Mouse (Mus musculus) forebrain, embryonic 10.5 days (tissue): Measurements from ENCODE around the gene Fam120b. TPM values are rescaled to one million over a fixed set of nuclear protein-coding genes. Genes with fewer than 3 reads are reported as not detected.
A peak's percentile ranks its signal among the peaks of the same experiment; 100 is the strongest.
"Not testable (repeated sequence)": the region's sequence is repeated elsewhere in the genome, so short reads cannot be mapped to it uniquely, and the experiment has no call there.

Source experiments
- DNase-seq: peaks from one replicate; pipeline ENCODE4 v3.0.0-alpha.2; 2017; ENCODE audit warnings: low spot score; ENCODE audit errors: extremely low spot score
- H3K27ac ChIP-seq: fragments of 300-500 bp; sonication (generic); 2 replicates; pipeline ENCODE4 v1.5.1; 2016; ENCODE audit warnings: mild to moderate bottlenecking
- H3K27me3 ChIP-seq: fragments of 300-500 bp; sonication (generic); 2 replicates; pipeline ENCODE4 v1.6.1; 2016; ENCODE audit warnings: mild to moderate bottlenecking; ENCODE audit not compliant: poor library complexity, severe bottlenecking
- H3K36me3 ChIP-seq: fragments of 300-500 bp; sonication (generic); replicated peaks from 2 replicates; pipeline ENCODE4 v1.6.1; 2016; ENCODE audit warnings: mild to moderate bottlenecking, moderate library complexity
- H3K4me1 ChIP-seq: fragments of 300-500 bp; sonication (generic); 2 replicates; pipeline ENCODE4 v1.6.1; 2016
- H3K4me3 ChIP-seq: fragments of 300-500 bp; sonication (generic); 2 replicates; pipeline ENCODE4 v1.5.1; 2016; ENCODE audit warnings: mild to moderate bottlenecking, moderate library complexity
- H3K9me3 ChIP-seq: fragments of 300-500 bp; sonication (generic); 2 replicates; pipeline ENCODE4 v1.6.1; 2016; ENCODE audit warnings: mild to moderate bottlenecking, moderate library complexity
- WGBS: fragments of 180-500 bp; shearing (Covaris S2); methylation state at CpG from one replicate; pipeline ENCODE4 v1.1.7; 2016; 5-methylcytosine and 5-hydroxymethylcytosine counted together
- polyA plus RNA-seq: library from polyadenylated mRNA; unstranded; fragments of >200 nt; fragmentation: Nextera tagmentation; extraction: Ambion mirVana; gene quantifications from 2 replicates; pipeline ENCODE4 v1.2.1, GENCODE M21; 2016

Gene Fam120b
- polyA plus RNA-seq, 1 experiment from 2014 or later = 28.5 TPM

DNA sequence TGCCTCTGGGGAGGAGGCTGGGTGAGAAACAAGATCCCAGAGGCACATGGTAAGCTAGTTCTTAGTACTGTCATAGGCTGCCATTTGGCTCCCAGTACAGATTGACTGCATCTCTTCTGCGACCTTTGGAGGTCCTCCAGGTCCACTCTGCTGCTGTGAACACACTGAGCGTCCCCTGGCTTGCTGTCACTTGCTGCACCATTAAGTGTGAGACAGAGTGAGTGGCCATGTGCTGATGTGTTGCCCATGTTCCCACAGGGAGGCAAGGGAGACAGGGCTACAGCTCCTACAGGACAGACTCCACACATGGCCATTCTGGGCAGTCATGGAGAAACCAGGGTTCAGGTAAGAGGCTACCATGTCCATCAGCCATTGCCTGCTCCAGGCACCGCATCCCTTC lies 29.9 kb downstream of the Fam120b start:
- Histone ChIP-seq H3K4me3 (no peak overlapping the region), H3K27ac (no peak overlapping the region), H3K27me3 (no peaks in the 10 kb centered on the region), H3K4me1 (no peaks in the 10 kb centered on the region), H3K36me3 (peaks cover 90% of the 10 kb centered on the region), H3K9me3 (peaks cover 5% of the 10 kb centered on the region; the same call in 1 of the 2 replicates)
- no peak for DNase-seq
- 93% methylated on average over 3 of the region's 3 CpGs for WGBS

DNA sequence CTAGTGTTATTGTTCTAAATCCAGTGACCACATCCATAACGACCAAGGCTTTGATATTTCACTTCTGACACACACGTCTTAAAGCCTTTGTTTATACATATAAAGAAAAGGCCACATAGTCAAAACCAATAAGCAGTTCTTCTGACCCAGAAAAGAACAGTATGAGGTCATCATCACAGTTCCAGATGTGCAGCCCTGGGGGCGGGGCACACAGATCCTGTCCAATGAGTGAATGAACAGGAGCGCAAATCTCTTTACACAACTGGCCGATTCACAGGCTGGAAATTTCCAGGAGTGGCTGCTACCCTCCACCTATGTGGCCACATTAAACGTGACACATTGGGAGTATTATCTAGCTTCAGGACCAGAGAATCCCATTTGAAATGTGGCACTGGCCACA lies 33.4 kb downstream of the Fam120b start:
- H3K27ac ChIP-seq = no peak overlapping the region
- DNase-seq = no peak
- no peaks in the 10 kb centered on the region for H3K9me3 ChIP-seq
- peaks cover 79% of the 10 kb centered on the region for H3K36me3 ChIP-seq
- WGBS = 92% methylated on average over 6 of the region's 6 CpGs
- no peak overlapping the region for H3K4me3 ChIP-seq
- H3K4me1 ChIP-seq = no peaks in the 10 kb centered on the region
- H3K27me3 ChIP-seq = no peaks in the 10 kb centered on the region

DNA sequence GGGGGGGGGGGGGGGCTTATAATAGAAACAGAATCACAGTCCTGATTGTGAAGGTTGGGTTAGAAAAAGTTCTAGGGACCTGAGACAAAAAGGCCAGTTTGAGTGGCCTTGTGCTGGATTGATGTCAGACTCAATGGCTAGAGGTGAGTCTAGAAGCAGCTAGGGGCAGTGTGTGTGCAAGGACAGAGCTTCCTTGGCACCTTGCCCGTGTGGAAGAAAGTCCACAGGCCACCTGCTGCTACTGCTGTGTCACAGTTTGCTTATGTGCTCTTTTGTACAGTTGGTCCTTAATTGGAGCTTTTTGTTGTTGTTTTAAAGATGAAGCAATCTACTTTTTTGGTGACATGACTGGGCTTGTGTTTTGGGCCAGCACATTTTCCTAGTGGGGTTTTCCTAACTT lies 33.9 kb downstream of the Fam120b start:
- Histone ChIP-seq H3K27ac (no peak overlapping the region), H3K36me3 (peaks cover 74% of the 10 kb centered on the region), H3K4me3 (no peak overlapping the region), H3K27me3 (no peaks in the 10 kb centered on the region), H3K4me1 (no peaks in the 10 kb centered on the region), H3K9me3 (no peaks in the 10 kb centered on the region)
- DNase-seq = no peak
- WGBS = 86% methylated on average over 1 of the region's 1 CpGs

DNA sequence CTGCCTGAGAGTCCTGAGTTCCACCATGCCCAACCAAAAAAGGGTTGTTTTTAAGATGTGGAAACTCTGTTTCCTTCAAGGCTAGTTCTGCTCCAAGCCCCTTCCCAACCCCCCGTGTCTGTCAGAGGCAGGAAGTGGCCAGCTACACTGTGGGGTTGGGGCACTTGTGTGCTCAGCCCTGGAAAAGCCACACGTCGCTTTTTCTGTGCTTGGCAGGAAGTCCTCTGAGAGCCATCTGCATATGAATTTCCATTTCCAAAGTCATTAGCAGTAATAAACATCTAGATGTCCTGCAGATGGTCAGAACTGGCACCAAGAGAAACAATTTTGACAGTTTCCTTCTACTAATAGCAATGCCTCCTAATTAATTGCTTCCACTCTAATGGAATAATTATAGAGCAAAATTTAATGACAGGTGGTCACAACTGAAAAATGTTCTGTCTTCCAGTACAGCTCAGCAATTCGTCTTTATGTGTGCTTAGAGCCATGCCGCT lies 35.1 kb downstream of the Fam120b start:
- H3K9me3 ChIP-seq = no peaks in the 10 kb centered on the region
- H3K4me1 ChIP-seq = no peaks in the 10 kb centered on the region
- peaks cover 63% of the 10 kb centered on the region for H3K36me3 ChIP-seq
- DNase-seq = no peak
- H3K4me3 ChIP-seq = no peak overlapping the region
- 87% methylated on average over 5 of the region's 5 CpGs for WGBS
- no peak overlapping the region for H3K27ac ChIP-seq
- H3K27me3 ChIP-seq = no peaks in the 10 kb centered on the region

DNA sequence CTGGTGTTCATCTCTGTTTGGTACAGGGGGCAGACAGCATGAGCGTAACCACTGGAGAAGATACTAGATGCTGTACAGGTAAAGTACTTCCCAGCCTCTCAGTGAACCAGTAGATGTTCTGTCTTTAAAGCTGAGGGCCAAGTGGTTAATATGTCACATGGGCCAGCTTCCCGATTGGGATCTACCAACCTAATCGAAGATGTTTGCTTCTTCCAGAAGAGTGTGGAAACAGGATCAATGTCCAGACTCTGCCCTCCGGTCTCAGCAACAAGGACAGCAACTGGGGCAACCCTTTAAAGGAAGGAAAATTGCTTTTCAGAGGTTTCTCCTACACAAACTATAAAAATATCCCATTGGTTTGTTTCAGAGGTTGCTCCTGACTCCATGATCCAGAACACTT lies 35.5 kb downstream of the Fam120b start:
- DNase-seq = no peak
- Histone ChIP-seq H3K36me3 (peaks cover 59% of the 10 kb centered on the region), H3K9me3 (no peaks in the 10 kb centered on the region), H3K27me3 (no peaks in the 10 kb centered on the region), H3K4me1 (no peaks in the 10 kb centered on the region), H3K27ac (no peak overlapping the region), H3K4me3 (no peak overlapping the region)
- WGBS = 94% methylated on average over 4 of the region's 4 CpGs

DNA sequence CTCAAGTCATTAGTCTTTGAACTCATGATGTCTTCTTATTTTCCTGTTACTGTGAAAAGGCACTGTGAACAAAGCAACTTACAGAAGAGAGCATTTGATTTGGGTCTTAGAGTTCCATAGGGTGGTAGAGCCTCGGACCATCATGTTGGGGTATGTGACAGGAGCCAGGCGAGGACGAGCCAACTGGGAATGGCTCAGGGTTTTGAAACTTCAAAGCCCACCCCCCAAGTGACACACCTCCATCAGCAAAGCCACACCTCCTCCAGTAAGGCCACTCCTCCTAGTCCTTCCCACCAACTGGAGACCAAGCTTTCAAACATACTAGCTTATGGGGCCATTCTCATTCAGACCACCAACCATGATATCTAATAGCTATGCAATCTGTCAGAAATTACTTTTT lies 36.0 kb downstream of the Fam120b start:
- peaks cover 55% of the 10 kb centered on the region for H3K36me3 ChIP-seq
- WGBS = 79% methylated on average over 3 of the region's 3 CpGs
- no peaks in the 10 kb centered on the region for H3K4me1 ChIP-seq

DNA sequence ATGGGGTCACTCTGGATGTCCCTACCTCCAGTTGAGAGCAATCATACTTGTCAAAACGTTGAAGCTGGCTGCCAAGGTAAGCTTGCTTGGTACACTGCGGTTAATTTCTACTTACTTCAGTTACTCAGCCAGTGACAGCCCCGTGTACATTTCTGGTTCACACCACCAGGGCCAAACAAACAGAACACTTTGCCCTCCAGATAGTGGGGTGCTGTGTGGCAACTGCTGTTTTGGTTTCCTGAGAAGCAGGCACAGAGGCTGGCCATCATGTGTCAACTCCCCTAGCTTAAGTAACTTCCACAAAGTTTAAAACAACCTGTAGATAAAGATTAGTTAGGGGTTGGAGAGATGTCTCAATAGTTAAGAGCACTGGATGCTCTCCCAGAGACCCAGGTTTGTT lies 38.7 kb downstream of the Fam120b start:
- H3K36me3 ChIP-seq = peaks cover 31% of the 10 kb centered on the region
- WGBS = 84% methylated on average over 3 of the region's 3 CpGs
- no peak for DNase-seq
- H3K9me3 ChIP-seq = no peaks in the 10 kb centered on the region
- H3K27me3 ChIP-seq = no peaks in the 10 kb centered on the region
- no peak overlapping the region for H3K4me3 ChIP-seq
- no peak overlapping the region for H3K27ac ChIP-seq
- H3K4me1 ChIP-seq = peaks cover 4% of the 10 kb centered on the region

More for the DNA sequence above, 36.0 kb downstream of the Fam120b start:
- no peaks in the 10 kb centered on the region for H3K27me3 ChIP-seq
- DNase-seq = no peak
- H3K27ac ChIP-seq = no peak overlapping the region
- H3K4me3 ChIP-seq = no peak overlapping the region
- no peaks in the 10 kb centered on the region for H3K9me3 ChIP-seq

DNA sequence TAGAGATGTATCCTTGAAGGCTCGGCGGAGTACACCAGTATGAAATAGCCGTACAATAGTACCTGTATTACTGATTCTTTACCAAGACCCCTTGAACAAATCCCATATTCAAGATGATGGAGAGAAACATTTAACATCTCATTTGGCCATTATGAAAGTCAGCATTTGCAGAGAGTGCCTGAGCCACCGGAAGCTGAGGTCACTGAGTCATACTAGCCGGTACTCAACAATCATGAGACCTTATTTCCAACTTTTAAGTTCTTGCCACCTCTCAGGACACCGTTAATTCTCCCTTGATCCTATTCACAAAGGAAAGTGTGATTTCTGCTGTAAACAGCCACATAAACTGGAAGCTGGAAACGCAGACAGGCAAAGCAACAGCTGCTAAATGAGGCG lies 44.1 kb downstream of the Fam120b start:
- DNase-seq = no peak
- peak overlapping the region; percentile 86 for H3K27ac ChIP-seq
- no peaks in the 10 kb centered on the region for H3K9me3 ChIP-seq
- WGBS = 81% methylated on average over 8 of the region's 8 CpGs
- no peaks in the 10 kb centered on the region for H3K27me3 ChIP-seq
- no peaks in the 10 kb centered on the region for H3K36me3 ChIP-seq
- 0 out of 2 replicates have a peak overlapping the region, but pooled peaks have one; percentile 28 for H3K4me3 ChIP-seq
- H3K4me1 ChIP-seq = peaks cover 47% of the 10 kb centered on the region

DNA sequence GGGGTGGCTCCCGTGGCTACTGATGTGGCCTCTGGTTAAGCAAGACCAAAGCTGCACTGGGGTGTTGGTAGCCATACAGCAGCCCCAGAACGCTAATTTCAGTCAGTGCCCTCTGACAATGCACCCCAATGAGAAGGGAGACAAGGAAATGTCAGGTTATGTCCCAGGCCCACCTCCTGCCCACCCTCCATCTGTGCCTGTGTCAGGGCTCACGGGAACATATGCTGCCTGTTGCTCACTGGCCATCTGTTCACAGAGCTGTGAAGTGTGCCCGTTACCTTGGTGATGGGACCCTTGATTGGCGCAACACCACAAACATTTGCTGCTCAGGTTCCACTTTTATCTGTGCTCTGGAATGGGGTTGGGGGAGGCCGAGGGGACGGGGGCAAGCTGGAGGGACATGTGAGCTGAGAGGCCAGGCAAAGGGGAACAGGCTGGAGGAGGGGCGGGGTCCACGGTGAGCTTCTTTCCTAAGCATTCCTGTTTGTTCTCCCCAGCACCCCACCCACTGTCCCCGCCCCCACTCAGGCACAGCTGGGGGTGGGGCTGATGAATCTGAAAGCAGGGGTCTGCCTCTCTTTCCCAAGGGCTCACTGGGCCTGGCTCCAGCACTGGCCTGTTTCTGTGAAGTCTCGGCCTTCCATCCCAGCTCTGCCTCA lies 44.6 kb downstream of the Fam120b start:
- 11% methylated on average over 11 of the region's 11 CpGs for WGBS
- peak overlapping the region; percentile 28 for H3K4me3 ChIP-seq
- H3K36me3 ChIP-seq = no peaks in the 10 kb centered on the region
- peak overlapping the region; percentile 86 for H3K27ac ChIP-seq
- H3K9me3 ChIP-seq = no peaks in the 10 kb centered on the region
- H3K4me1 ChIP-seq = peaks cover 52% of the 10 kb centered on the region
- no peaks in the 10 kb centered on the region for H3K27me3 ChIP-seq
- peak; percentile 72 for DNase-seq

DNA sequence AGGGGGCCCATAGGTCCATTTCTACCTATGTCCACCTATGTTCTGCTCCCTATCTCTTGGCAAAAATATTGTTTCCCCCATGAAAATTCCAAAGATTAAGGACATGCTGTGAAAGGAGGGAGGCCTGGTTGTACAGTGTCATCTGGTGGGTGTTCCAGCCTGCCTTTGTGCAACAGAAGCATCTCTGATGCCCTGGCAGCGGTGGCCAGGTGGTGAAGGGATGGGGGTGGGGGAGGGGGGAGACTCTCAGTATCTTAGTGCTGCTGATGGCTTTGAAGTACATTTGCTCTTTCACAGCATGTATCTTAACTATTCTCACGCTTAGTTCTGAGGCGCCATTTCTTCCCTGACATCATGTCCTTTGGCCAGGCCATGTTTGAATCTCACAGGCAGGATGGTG lies 49.4 kb downstream of the Fam120b start:
- H3K9me3 ChIP-seq = no peaks in the 10 kb centered on the region
- H3K4me1 ChIP-seq = peaks cover 54% of the 10 kb centered on the region
- no peaks in the 10 kb centered on the region for H3K27me3 ChIP-seq
- H3K27ac ChIP-seq = no peak overlapping the region
- no peaks in the 10 kb centered on the region for H3K36me3 ChIP-seq
- WGBS = 88% methylated on average over 3 of the region's 3 CpGs
- no peak for DNase-seq
- H3K4me3 ChIP-seq = no peak overlapping the region

DNA sequence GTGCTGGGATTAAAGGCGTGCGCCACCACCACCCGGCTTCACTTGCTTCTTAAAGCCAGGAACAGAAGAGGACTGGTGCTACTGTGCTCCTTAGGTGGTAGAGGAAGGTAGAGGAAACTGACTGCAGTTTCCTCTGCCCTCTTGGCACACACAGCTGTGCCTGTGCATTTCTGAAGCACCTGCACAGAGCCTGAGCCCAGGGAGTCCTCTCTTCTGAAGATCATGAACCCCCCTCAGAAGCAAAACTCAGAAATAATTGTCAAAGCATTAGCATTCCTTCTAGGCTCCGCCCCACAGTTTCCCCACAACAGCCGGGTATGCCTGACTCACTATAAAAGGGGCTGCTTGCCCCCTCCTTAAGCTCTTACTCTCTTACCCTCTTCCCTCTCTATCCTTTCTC lies 51.8 kb downstream of the Fam120b start:
- no peaks in the 10 kb centered on the region for H3K36me3 ChIP-seq
- no peak overlapping the region for H3K4me3 ChIP-seq
- 74% methylated on average over 5 of the region's 5 CpGs for WGBS
- peaks cover 35% of the 10 kb centered on the region for H3K4me1 ChIP-seq
- no peaks in the 10 kb centered on the region for H3K9me3 ChIP-seq
- H3K27me3 ChIP-seq = no peaks in the 10 kb centered on the region
- DNase-seq = no peak
- no peak overlapping the region for H3K27ac ChIP-seq

DNA sequence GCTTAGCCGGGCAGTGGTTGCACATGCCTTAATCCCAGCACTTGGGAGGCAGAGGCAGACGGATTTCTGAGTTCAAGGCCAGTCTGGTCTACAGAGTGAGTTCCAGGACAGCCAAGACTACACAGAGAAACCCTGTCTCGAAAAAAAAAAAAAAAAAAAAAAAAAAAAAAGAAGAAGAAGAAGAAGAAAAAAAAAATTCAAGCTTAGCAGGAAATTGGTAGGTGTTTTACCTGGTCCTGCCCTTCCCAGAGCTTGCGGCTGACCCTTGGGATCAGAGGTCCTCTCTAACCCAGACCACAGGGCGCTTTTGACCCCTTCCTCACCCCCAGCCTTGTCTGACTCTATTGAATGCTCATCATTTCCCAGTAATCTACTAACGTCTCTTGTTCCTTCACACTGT lies 53.1 kb downstream of the Fam120b start:
- H3K9me3 ChIP-seq, H3K4me3 ChIP-seq, H3K36me3 ChIP-seq, H3K27ac ChIP-seq, DNase-seq, H3K27me3 ChIP-seq: not testable (repeated sequence)
- 79% methylated on average over 6 of the region's 6 CpGs for WGBS
- peaks cover 27% of the 10 kb centered on the region for H3K4me1 ChIP-seq

DNA sequence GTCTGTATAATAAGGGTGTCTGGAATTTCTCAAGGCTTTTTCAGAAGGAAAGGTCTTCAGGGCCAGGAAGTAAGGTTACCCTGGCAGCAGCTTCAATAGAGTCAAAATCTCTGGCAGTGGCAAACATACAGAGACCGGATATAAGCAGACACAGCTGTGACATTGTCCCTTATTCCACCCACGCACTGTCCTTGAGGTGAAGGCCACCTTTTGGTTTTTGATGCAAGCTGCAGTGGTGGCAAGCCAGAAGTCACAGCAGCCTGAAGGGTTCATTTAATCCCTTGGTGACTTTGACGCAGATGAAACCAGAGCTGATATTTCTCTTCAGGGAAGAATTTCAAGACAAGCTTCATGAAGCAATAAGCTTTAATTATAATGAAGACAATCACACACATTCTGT lies 53.6 kb downstream of the Fam120b start:
- no peaks in the 10 kb centered on the region for H3K27me3 ChIP-seq
- H3K9me3 ChIP-seq = no peaks in the 10 kb centered on the region
- H3K4me1 ChIP-seq = peaks cover 22% of the 10 kb centered on the region
- no peak for DNase-seq
- no peak overlapping the region for H3K4me3 ChIP-seq
- no peaks in the 10 kb centered on the region for H3K36me3 ChIP-seq
- 90% methylated on average over 3 of the region's 3 CpGs for WGBS
- no peak overlapping the region for H3K27ac ChIP-seq

DNA sequence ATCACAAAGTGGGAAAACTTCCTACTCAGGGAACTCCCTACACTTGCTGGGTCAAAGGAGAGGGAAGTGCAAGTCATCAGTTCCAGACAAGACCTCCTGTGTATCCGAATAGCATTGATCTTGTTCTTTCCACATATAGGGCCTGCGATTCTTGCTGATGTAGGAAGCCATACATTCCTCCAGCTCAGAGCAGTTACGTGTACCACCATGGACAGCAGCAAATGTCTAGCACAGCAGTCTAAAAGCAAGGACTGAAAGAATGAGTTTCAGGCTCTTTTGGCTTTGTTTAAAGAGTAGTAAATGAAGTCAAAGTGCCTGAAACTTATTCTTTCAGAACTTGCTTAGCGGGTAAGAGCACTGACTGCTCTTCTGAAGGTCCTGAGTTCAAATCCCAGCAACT lies 59.2 kb downstream of the Fam120b start:
- H3K4me1 ChIP-seq = no peaks in the 10 kb centered on the region
- H3K36me3 ChIP-seq = peaks cover 11% of the 10 kb centered on the region; the same call in 1 of the 2 replicates
- H3K9me3 ChIP-seq = no peaks in the 10 kb centered on the region
- WGBS = 80% methylated on average over 4 of the region's 4 CpGs
- DNase-seq = no peak
- H3K4me3 ChIP-seq = no peak overlapping the region
- H3K27me3 ChIP-seq = no peaks in the 10 kb centered on the region
- H3K27ac ChIP-seq = no peak overlapping the region
